In genomic region chr5:89884991-89885390, GRCm38 (mm10) we compare ENCODE assay signal across 25 mouse cellular contexts.
"Had no signal": no experiment of that assay in that cellular context is flagged by ENCODE, and none has a peak within 500 bp of the region (broad histone marks: within the 10 kb centered on the region; RNA-seq: fewer than 3 reads in every experiment).

No protein-coding gene starts in this region.

- H3K36me3 ChIP-seq: heart, embryonic 13.5 days; heart, embryonic 15.5 days; hindbrain, embryonic 13.5 days; hindbrain, embryonic 15.5 days; liver, embryonic 13.5 days had no signal

- H3K9ac ChIP-seq: heart, embryonic 13.5 days; heart, embryonic 15.5 days; hindbrain, embryonic 13.5 days; hindbrain, embryonic 15.5 days; limb, embryonic 12.5 days; liver, embryonic 13.5 days had no signal

- H3K27me3 ChIP-seq: heart, embryonic 13.5 days; heart, embryonic 15.5 days; hindbrain, embryonic 13.5 days; hindbrain, embryonic 15.5 days; limb, embryonic 12.5 days; liver, embryonic 13.5 days had no signal

- ATAC-seq: hindbrain, postnatal 0 days; intestine, embryonic 16.5 days had no signal

- DNase-seq: gastrocnemius, postnatal 14 days; gastrocnemius, postnatal 36 days; heart, adult 2 months; heart, postnatal 14 days; heart, postnatal 36 days; kidney, adult 11 months; kidney, adult 2 months; kidney, adult 9 months; kidney, postnatal 10 days; kidney, postnatal 25 days; kidney, postnatal 4 days; liver; liver, embryonic 13.5 days had no signal

- H3K4me3 ChIP-seq: heart, adult 2 months; heart, embryonic 13.5 days; heart, embryonic 15.5 days; hindbrain, embryonic 13.5 days; hindbrain, embryonic 15.5 days; layer of hippocampus, adult 2 months; left cerebral cortex, adult 2 months; limb, embryonic 10.5 days; limb, embryonic 12.5 days; liver, embryonic 13.5 days had no signal

- H3K4me2 ChIP-seq: heart, embryonic 11.5 days; heart, embryonic 13.5 days; heart, embryonic 15.5 days; hindbrain, embryonic 13.5 days; hindbrain, embryonic 15.5 days; limb, embryonic 12.5 days; liver, embryonic 11.5 days; liver, embryonic 13.5 days had no signal

- H3K27ac ChIP-seq: heart, adult 2 months; heart, embryonic 13.5 days; heart, embryonic 15.5 days; hindbrain, embryonic 13.5 days; hindbrain, embryonic 15.5 days; hindbrain, postnatal 0 days; layer of hippocampus, adult 2 months; left cerebral cortex, adult 2 months; limb, embryonic 10.5 days; limb, embryonic 12.5 days; liver, embryonic 13.5 days had no signal

- H3K9me3 ChIP-seq: heart, embryonic 13.5 days; heart, embryonic 15.5 days; hindbrain, embryonic 13.5 days; hindbrain, embryonic 15.5 days; limb, embryonic 10.5 days; liver, embryonic 13.5 days had no signal
